Mouse (Mus musculus) right cerebral cortex, adult 2 months (tissue): ENCODE data around the gene Olfr1223.
"Not testable (repeated sequence)": the region's sequence is repeated elsewhere in the genome, so short reads cannot be mapped to it uniquely, and the experiment has no call there.

Experiments
- DNase-seq, 2 experiments: peaks; one replicate each; pipeline ENCODE4 v3.0.0; 2021 to 2022; ENCODE audit warnings: low spot score in 2 of 2

Olfr1223 gene

DNA sequence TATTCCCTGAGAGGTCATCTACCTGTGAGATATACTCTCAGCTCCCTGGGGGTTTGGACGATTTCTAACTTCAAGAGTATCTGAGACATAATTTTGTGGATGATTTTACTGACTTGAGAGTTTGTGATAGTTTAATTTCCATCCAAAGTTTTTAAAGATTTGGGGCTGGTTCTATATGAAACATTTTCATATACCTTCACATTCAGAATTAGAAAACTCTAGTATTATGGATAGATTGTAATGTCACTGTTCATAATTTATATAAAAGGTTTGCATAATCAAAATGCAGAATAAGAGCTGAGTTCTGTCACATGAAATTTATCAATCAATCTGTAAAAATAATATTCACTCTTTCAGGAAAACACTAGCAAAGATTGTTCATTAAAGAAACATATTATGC is at the start of gene Olfr1223:
Gene Olfr1223, minus strand, starts transcription at position 101 of the 400 bp plus-strand sequence.
- no peak for DNase-seq

DNA sequence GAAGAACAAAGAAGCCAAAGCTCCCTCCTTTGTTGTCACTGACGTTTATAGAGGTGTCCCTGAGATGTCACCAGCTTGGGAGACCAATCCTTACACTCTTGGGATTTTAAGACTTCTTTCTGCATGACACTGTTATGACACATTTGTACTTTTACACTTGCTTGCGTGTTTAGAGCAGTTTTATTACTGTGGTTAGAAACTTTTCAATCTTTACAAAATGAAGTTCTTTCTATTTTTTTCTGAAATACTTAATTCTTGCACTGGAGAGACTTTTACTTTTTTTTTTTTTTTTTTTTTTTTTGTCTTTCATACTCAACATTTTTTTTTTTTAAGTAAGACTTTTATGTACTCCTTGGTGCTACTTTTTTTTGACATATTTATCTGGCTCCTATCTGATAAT is 48.6 kb upstream of the Olfr1223 start, which contains the start of gene Olfr1226:
Gene Olfr1226, minus strand, starts transcription at position 101 of the 400 bp plus-strand sequence.
- no peak for DNase-seq

DNA sequence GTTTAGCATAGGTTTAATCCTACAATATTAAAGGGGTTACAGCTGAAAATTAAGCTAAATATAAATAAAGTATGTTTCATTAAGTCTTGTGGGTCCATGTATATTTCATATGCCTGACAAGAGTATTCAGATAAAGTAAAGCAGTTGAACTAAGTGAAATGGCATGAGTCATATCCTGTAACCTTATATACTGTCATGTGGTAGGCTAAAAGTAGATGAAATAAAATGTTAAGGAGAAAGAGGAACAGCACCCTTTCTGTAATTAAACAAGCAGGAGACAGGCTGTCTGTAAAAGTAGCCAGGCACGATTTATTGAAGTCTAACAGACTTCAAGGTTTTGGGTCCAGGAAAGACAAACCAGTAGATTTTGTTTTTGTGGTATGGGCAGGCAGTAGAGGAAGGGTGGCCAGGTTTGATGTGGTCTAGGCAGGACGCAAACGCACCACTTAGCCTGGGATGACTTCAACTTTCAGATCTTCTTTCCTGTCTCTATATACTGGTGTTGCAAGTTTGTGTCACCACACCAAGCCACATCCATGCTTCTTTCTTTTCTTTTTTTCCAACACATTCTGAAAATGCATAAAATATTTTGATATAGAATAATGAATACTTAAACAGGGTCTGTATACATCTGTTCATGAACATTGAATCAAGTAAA is 45.1 kb upstream of the Olfr1223 start:
- no peak for DNase-seq

DNA sequence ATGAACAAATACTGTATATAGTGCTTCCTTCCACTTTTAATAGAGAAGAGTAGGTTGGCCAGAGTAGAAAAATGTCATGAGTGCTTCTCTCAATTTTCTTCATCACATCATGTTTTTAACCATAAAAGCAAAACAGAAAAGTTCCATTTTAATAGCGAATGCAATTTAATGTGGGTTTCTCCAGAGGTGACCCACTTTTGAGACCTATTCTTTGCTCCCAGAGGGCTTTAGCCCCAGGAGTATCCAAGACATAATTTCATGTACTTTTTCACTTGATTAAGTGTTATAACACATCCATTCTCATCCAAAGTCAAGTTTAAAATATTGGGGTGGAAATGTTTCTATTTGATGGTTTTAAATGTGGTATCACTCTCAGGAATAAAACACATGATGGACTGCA is 23.2 kb upstream of the Olfr1223 start, which contains the start of gene Olfr1225:
Gene Olfr1225, minus strand, starts transcription at position 101 of the 400 bp plus-strand sequence.
- DNase-seq = no peak

DNA sequence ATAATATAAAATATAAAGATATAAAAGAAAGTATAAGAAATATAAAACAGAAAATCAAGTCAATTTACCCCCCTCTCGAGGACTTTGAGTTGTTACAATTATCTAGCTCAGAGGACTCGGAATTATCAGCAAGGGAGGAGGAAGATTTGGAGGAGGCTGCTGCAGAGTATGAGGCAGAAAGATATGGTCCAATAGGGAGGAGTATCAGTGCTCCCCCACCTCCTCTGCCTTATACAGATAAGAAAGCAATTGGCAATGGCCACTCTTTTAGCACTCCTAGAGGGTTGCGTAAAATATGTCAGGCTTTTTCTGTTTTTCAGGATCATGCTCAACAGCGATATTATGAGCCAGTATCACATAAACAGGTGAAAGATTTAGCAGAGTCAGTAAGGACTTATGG is 13.4 kb upstream of the Olfr1223 start:
- not testable (repeated sequence) for DNase-seq

DNA sequence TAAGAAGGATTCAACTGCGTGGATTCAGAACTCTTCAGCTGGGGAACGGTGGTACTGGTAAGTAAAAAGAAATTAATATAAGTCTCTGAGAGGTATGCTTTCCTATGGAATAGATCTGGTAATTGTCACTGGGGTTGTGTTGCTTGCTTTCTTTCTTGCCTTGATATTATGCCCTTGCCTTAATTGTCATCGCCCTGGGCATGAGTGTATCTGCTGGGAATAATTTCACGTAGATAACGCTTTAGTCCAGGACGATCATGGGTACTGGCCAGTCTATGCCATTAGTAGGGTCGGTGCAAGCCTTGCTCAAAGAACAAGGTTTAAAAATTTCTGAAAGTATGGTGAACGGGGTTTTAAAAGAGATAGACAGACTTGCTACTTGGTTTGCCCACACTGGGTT is 12.6 kb upstream of the Olfr1223 start, which contains the start of gene Olfr1224-ps1:
Gene Olfr1224-ps1, minus strand, starts transcription at position 101 of the 400 bp plus-strand sequence.
- not testable (repeated sequence) for DNase-seq

DNA sequence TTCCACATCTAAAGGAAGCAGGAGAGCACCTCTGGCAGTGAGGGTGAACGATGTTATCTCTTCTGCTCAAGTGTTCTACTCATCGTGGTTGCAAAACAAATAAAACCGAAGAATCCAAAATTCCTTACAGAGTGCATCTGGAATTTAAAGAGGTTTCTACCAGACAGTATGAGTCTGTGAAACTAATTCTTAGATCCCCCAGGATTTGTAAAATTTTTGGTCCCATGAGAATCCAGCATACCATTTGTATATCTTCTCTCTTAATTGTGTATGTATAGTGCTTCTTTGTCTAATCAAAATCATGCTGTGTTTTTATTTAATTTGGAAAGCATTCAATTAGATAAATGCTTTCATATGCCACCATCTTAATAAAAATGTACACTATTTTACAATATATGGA is 18.4 kb downstream of the Olfr1223 start, which contains the start of gene Olfr1222:
Gene Olfr1222, minus strand, starts transcription at position 101 of the 400 bp plus-strand sequence.
- no peak for DNase-seq

DNA sequence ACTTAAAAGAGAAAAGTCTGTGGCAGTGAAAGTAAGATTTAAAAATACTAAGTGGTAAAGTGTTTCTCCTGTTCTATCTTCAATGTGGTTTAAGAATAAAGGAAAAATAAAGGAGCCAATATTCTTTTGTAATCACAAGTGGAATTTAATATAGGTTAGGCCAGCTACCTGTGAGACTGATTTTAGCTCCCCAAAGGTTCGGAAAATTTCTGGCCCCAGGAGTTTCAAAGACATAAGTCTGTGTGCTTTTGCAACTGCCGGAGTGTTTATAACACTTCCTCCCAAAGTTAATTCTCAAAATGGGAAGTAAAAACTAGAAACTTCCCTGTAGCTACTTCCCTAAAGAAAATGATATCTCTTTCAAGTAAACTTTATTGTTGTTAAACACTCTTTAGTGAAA is 34.2 kb downstream of the Olfr1223 start, which contains the start of gene Olfr1221:
Gene Olfr1221, minus strand, starts transcription at position 101 of the 400 bp plus-strand sequence.
- no peak for DNase-seq

DNA sequence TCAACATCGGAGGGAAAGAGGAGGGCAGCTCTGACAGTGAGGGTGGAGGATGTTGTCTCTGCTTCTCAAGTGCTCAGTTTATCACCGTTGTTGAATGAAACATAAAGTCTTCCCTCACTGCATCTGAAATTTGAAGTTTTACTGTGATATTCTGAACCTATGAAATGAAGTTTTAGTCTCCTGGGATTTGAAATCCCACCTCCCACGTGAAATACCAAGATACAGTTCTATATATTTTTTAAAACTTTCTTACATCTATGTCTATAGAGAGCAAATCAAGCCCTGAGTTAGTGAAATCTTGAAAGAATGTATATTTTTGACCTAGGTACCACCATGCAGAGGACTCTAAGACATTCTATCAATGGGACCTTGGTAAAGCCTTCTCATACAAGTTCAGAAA is 44.6 kb downstream of the Olfr1223 start, which contains the start of gene Olfr1220:
Gene Olfr1220, minus strand, starts transcription at position 101 of the 400 bp plus-strand sequence.
- DNase-seq = no peak

DNA sequence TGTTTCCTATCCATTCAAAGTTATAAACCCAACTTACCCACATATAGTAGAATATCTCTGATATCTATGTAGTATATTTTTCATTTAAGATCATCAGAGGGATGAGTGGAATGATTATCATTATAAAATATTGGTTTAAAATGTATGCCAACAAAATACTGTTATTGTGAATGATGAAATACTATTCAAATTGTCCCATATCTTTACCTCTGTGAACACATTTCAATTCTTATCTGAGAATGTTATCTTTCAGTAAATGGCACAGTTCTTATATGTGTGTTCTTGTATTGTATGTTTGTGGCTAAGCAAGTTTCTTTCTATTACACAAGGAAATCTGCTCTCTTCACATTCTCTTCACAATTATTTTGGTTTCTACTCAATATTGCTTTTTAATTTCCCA is 45.7 kb downstream of the Olfr1223 start:
- DNase-seq = no peak

DNA sequence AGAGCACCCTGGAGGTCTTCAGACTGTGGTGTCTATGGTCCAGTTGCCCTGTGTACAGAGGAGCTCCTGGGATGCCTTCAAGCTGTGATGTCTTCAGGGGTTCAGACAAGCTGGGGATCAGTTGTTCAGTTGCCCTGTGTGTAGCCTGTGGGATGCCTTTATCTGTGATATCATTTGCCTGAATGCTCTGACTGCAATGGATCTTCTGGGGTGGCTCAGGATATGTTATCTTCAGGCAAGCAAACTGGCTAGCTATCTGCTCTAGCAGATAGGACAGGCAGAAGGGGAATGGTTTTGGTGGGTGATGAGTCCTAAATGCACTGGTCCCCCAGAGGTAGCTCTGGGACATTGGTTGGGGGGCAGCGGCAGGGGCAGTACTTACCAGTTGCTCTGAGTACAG is 57.5 kb downstream of the Olfr1223 start:
- DNase-seq = no peak
